Mouse (Mus musculus) myocyte (in vitro differentiated cells): ENCODE measurements around the gene Tcl1b5. TPM values are rescaled to one million over a fixed set of nuclear protein-coding genes. Genes with fewer than 3 reads are reported as not detected.

ENCODE experiments used
- H3K27me3 ChIP-seq: one replicate; pipeline ENCODE4 v1.6.1; 2011; ENCODE audit not compliant: control insufficient read depth, insufficient read depth, insufficient read length
- H3K36me3 ChIP-seq: one replicate; pipeline ENCODE4 v1.6.1; 2011; ENCODE audit not compliant: control insufficient read depth, insufficient read depth
- H3K4me2 ChIP-seq: one replicate; pipeline ENCODE4 v1.6.1; 2011; ENCODE audit warnings: low read depth, control low read depth
- H3K4me3 ChIP-seq: one replicate; pipeline ENCODE4 v1.5.1; 2011; ENCODE audit warnings: mild to moderate bottlenecking, control low read depth, moderate library complexity
- H3K79me2 ChIP-seq: one replicate; pipeline ENCODE4 v1.6.1; 2011; ENCODE audit not compliant: control insufficient read depth, insufficient read depth
- H3ac ChIP-seq: one replicate; pipeline ENCODE4 v1.6.1; 2011; ENCODE audit not compliant: control insufficient read depth, insufficient read length
- CEBPB ChIP-seq: IDR thresholded peaks from 2 replicates; pipeline ENCODE4 v1.6.1; 2011; ENCODE audit warnings: mild to moderate bottlenecking, moderate library complexity; ENCODE audit not compliant: poor library complexity, insufficient read depth, severe bottlenecking
- E2F4 ChIP-seq: IDR thresholded peaks from one replicate; pipeline ENCODE4 v1.6.1; 2011; ENCODE audit warnings: mild to moderate bottlenecking, control low read depth, moderate library complexity; ENCODE audit not compliant: insufficient read depth
- MYOD1 ChIP-seq, 3 experiments: IDR thresholded peaks; one replicate each; pipeline ENCODE4 v1.6.1; 2011; ENCODE audit warnings: control low read depth in 2 of 3, low read depth in 2 of 3, mild to moderate bottlenecking in 2 of 3, moderate library complexity in 1 of 3; ENCODE audit not compliant: insufficient read length in 2 of 3, control insufficient read depth in 1 of 3
- MYOG ChIP-seq, 3 experiments: IDR thresholded peaks; one replicate each; pipeline ENCODE4 v1.6.1; 2011; ENCODE audit warnings: control low read depth in 2 of 3, low read depth in 2 of 3, mild to moderate bottlenecking in 2 of 3; ENCODE audit not compliant: insufficient read length in 2 of 3, control insufficient read depth in 1 of 3, insufficient read depth in 1 of 3
- REST ChIP-seq: IDR thresholded peaks from one replicate; pipeline ENCODE4 v1.6.1; 2011; ENCODE audit warnings: mild to moderate bottlenecking, control low read depth, moderate library complexity; ENCODE audit not compliant: insufficient read depth, insufficient read length
- SRF ChIP-seq: IDR thresholded peaks from one replicate; pipeline ENCODE4 v1.6.1; 2011; ENCODE audit warnings: low read depth; ENCODE audit not compliant: control insufficient read depth, insufficient read length
- polyA plus RNA-seq: library from polyadenylated mRNA; unstranded; fragments of >200 nt; fragmentation: generic; extraction: Trizol; gene quantifications from one replicate; pipeline ENCODE4 v1.2.1, GENCODE M21; 2012; ENCODE audit warnings: missing spikeins

Tcl1b5 gene
- polyA plus RNA-seq, 1 experiment = 0.04 TPM

DNA sequence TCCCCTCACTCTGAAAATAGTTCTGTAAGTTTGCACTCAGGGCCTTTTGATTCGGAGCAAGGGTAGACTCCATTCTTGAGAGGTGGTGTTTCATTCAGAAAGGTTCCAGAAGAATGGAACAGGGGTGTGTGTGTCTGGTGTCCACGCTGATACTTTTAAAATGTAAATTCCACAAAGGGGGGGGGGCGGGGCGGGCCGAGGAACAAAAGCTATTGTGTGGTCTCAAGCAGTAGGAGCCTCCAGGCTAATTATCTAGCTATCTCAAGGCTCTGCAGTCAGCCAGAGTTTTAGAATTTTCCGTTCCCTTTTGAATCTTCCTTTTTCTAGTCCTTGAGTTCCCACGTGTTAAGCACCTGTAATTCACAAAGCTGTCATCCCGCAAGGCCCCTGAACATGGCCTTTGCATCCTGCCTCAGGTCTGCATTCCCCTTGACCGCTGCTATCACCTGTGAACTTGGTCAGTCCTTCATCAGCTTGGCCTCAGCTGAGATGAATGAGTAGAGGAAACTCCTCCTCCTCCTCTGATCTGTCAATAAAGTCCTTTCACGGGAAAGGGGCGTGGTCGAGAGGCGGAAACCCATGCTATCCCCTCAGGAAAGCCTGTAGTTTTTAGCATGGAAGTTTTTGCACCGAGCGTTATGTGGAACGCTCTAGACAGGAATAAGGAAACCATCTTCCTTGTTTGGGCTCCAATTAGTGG lies 48.6 kb downstream of the Tcl1b5 start:
- Histone ChIP-seq H3K36me3 (no peaks in the 10 kb centered on the region), H3K4me3 (no peak overlapping the region), H3K27me3 (no peaks in the 10 kb centered on the region), H3K4me2 (no peak overlapping the region), H3ac (no peak overlapping the region), H3K79me2 (no peaks in the 10 kb centered on the region)
- TF ChIP-seq MYOG (IDR thresholded peaks at IDR 0.05; ENCODE audit: control insufficient read depth in 1 of 3, insufficient read depth in 1 of 3, insufficient read length in 2 of 3, low read depth in 2 of 3) (no peak), MYOD1 (IDR thresholded peaks at IDR 0.05; ENCODE audit: control insufficient read depth in 1 of 3, insufficient read length in 2 of 3, low read depth in 2 of 3) (no peak), E2F4 (no peak), REST (no peak), SRF (no peak), CEBPB (no peak)

Other genes with a start within 250 kb of the Tcl1b5 start
- gene Syne3, start 166.5 kb upstream of the Tcl1b5 start, polyA plus RNA-seq = 11.6 TPM
- gene Glrx5, start 143.7 kb upstream of the Tcl1b5 start, polyA plus RNA-seq = 52.4 TPM
- gene Tcl1b2, start 30.3 kb upstream of the Tcl1b5 start, polyA plus RNA-seq = not detected
- gene Tcl1b1, start 16.7 kb upstream of the Tcl1b5 start, polyA plus RNA-seq = not detected
- not detected for gene Tcl1b3, start 14.7 kb downstream of the Tcl1b5 start, polyA plus RNA-seq
- gene Tcl1b4, start 25.6 kb downstream of the Tcl1b5 start, polyA plus RNA-seq = not detected
- not detected for gene Tcl1, start 46.4 kb downstream of the Tcl1b5 start, polyA plus RNA-seq
- gene Tunar, start 157.5 kb downstream of the Tcl1b5 start, polyA plus RNA-seq = not detected